Comparison of ENCODE assay signal across 20 mouse cellular contexts in genomic region chr12:28085460-28085859, GRCm38 (mm10).
DNase-seq lines count a peak whose midpoint lies in the region; ATAC-seq and TF ChIP-seq lines count a peak whose summit lies in the region.
"Had no signal": no experiment of that assay in that cellular context is flagged by ENCODE, and none has a peak within 500 bp of the region (broad histone marks: within the 10 kb centered on the region; RNA-seq: fewer than 3 reads in every experiment).

No protein-coding gene starts in this region.

- no peak for ATAC-seq in forebrain, embryonic 12.5 days (ENCODE audit: low FRiP score)
- no peak for ATAC-seq in forebrain, embryonic 11.5 days (replicated peaks; ENCODE audit: low FRiP score)
- ATAC-seq in forebrain, postnatal 0 days: peak; percentile 89
- ATAC-seq: activated CD4-positive, CD25-positive, alpha-beta regulatory T cell, adult 4 months had no signal

- no peak overlapping the region for H3K4me3 ChIP-seq in forebrain, embryonic 12.5 days (replicated peaks)
- H3K4me3 ChIP-seq in forebrain, embryonic 11.5 days (ENCODE audit: low read depth, low read length): no peak overlapping the region
- H3K4me3 ChIP-seq in forebrain, postnatal 0 days (ENCODE audit: low read depth, low read length): no peak overlapping the region
- H3K4me3 ChIP-seq: embryonic facial prominence, embryonic 10.5 days; gastrocnemius, adult 2 months; heart, embryonic 15.5 days had no signal

- H3K4me2 ChIP-seq in forebrain, embryonic 12.5 days: no peak overlapping the region
- H3K4me2 ChIP-seq in forebrain, embryonic 11.5 days (ENCODE audit: low read depth, low read length, severe bottlenecking): no peak overlapping the region
- H3K4me2 ChIP-seq in forebrain, postnatal 0 days (ENCODE audit: low read depth): no peak overlapping the region
- H3K4me2 ChIP-seq: heart, embryonic 15.5 days had no signal

- TF ChIP-seq CTCF in forebrain, postnatal 0 days (IDR thresholded peaks at IDR 0.05; ENCODE audit: low read depth): no peak

- intact Hi-C loops in left cerebral cortex, postnatal 4 days (cut with DNase I): no loop called here
- intact Hi-C loops in heart, postnatal 25 days (cut with DNase I): no loop called here

- H3K36me3 ChIP-seq in forebrain, embryonic 12.5 days (replicated peaks): no peaks in the 10 kb centered on the region
- no peaks in the 10 kb centered on the region for H3K36me3 ChIP-seq in forebrain, embryonic 11.5 days (ENCODE audit: control insufficient read depth, insufficient read depth, low read length)
- H3K36me3 ChIP-seq in forebrain, postnatal 0 days (ENCODE audit: insufficient read depth): no peaks in the 10 kb centered on the region
- H3K36me3 ChIP-seq: embryonic facial prominence, embryonic 10.5 days; heart, embryonic 15.5 days had no signal

- H3K27me3 ChIP-seq in forebrain, embryonic 12.5 days: no peaks in the 10 kb centered on the region
- no peaks in the 10 kb centered on the region for H3K27me3 ChIP-seq in forebrain, embryonic 11.5 days (ENCODE audit: control insufficient read depth, insufficient read depth, low read length)
- H3K27me3 ChIP-seq in forebrain, postnatal 0 days (ENCODE audit: insufficient read depth, low read length): no peaks in the 10 kb centered on the region
- H3K27me3 ChIP-seq: heart, embryonic 15.5 days had no signal

- no peaks in the 10 kb centered on the region for H3K9me3 ChIP-seq in forebrain, embryonic 12.5 days
- no peaks in the 10 kb centered on the region for H3K9me3 ChIP-seq in forebrain, embryonic 11.5 days (ENCODE audit: control insufficient read depth, low read length)
- no peaks in the 10 kb centered on the region for H3K9me3 ChIP-seq in forebrain, postnatal 0 days (ENCODE audit: low read length)
- H3K9me3 ChIP-seq: embryonic facial prominence, embryonic 10.5 days; heart, embryonic 15.5 days had no signal

- 55% methylated on average over 4 of the region's 4 CpGs for WGBS in forebrain, embryonic 12.5 days
- 70% methylated on average over 4 of the region's 4 CpGs for WGBS in forebrain, embryonic 11.5 days
- 27% methylated on average over 4 of the region's 4 CpGs for WGBS in forebrain, postnatal 0 days

- no peak for DNase-seq in forebrain, embryonic 11.5 days (ENCODE audit: low spot score)
- peak; percentile 2 for DNase-seq in left cerebral cortex, adult 11 months (ENCODE audit: low spot score)
- no peak for DNase-seq in left cerebral cortex, postnatal 4 days
- peak; percentile 70 for DNase-seq in brain, adult 2 months (ENCODE audit: low read depth, low spot score)
- peak; percentile 44 for DNase-seq in forebrain, postnatal 0 days
- DNase-seq in heart, postnatal 25 days (ENCODE audit: low spot score): no peak
- no peak for DNase-seq in thymus, adult 18-20 months
- DNase-seq: adrenal gland, adult 8-10 months; cerebellum, adult 9-11 months; gastrocnemius, adult 2 months; heart, postnatal 4 days; kidney, adult 2 months; right cerebral cortex, postnatal 14 days had no signal

- no peaks in the 10 kb centered on the region for H3K4me1 ChIP-seq in forebrain, embryonic 12.5 days
- H3K4me1 ChIP-seq in forebrain, embryonic 11.5 days (replicated peaks; ENCODE audit: control insufficient read depth, insufficient read depth, low read length): no peaks in the 10 kb centered on the region
- no peaks in the 10 kb centered on the region for H3K4me1 ChIP-seq in forebrain, postnatal 0 days (ENCODE audit: insufficient read depth)
- H3K4me1 ChIP-seq: embryonic facial prominence, embryonic 10.5 days; heart, embryonic 15.5 days had no signal

- H3K27ac ChIP-seq in forebrain, embryonic 12.5 days: 0 out of 2 replicates have a peak overlapping the region, but pooled peaks have one; percentile 19
- no peak overlapping the region for H3K27ac ChIP-seq in forebrain, embryonic 11.5 days (ENCODE audit: low read depth, low read length)
- no peak overlapping the region for H3K27ac ChIP-seq in forebrain, postnatal 0 days (ENCODE audit: low read depth, low read length)
- H3K27ac ChIP-seq: embryonic facial prominence, embryonic 10.5 days; gastrocnemius, adult 2 months; heart, embryonic 15.5 days; kidney, postnatal 0 days; macrophage; stomach, postnatal 0 days had no signal

- no peak overlapping the region for H3K9ac ChIP-seq in forebrain, embryonic 12.5 days
- H3K9ac ChIP-seq in forebrain, embryonic 11.5 days (ENCODE audit: low read length): no peak overlapping the region
- no peak overlapping the region for H3K9ac ChIP-seq in forebrain, postnatal 0 days
- H3K9ac ChIP-seq: heart, embryonic 15.5 days had no signal

Comparison
In these comparisons a context has a peak if more than half of its experiments do, and no peak if none do; other contexts are left out.
1. DNase-seq: peak in left cerebral cortex, adult 11 months (single experiment), brain, adult 2 months (single experiment) and forebrain, postnatal 0 days (single experiment); none in forebrain, embryonic 11.5 days (single experiment), left cerebral cortex, postnatal 4 days (single experiment), heart, postnatal 25 days (single experiment) and thymus, adult 18-20 months (0 of 2).